Mouse (Mus musculus) brain, embryonic 14.5 days (tissue): ENCODE measurements around the gene LTO1.

ENCODE experiments used
- CTCF ChIP-seq: fragments of 200-500 bp; IDR thresholded peaks from 2 replicates; pipeline ENCODE4 v1.5.1; 2012; ENCODE audit warnings: inconsistent platforms, mild to moderate bottlenecking, moderate library complexity, borderline replicate concordance; ENCODE audit not compliant: insufficient read depth, insufficient read length; ENCODE audit errors: extremely low read depth
- POLR2A ChIP-seq: fragments of 200-500 bp; IDR thresholded peaks from 2 replicates; pipeline ENCODE4 v1.6.1; 2012; ENCODE audit warnings: mild to moderate bottlenecking, inconsistent platforms, borderline replicate concordance; ENCODE audit not compliant: poor library complexity, insufficient read depth, insufficient read length, severe bottlenecking; ENCODE audit errors: extremely low read depth

GRCm38 (mm10) chr7:144979814-144980213 is 64.9 kb downstream of the LTO1 start:
- TF ChIP-seq CTCF, result no peak
- no peak for TF ChIP-seq POLR2A
